Mouse (Mus musculus) liver, embryonic 14 days (tissue): Measurements from ENCODE around the gene Defa26. TPM values are rescaled to one million over a fixed set of nuclear protein-coding genes. Genes with fewer than 3 reads are reported as not detected.

Source experiments
- polyA plus RNA-seq: library from polyadenylated mRNA; depleted of rRNA; stranded (reverse); fragments of >200 nt; gene quantifications from 2 replicates; pipeline ENCODE4 v1.2.3, GENCODE M21; 2012; rRNA removed

Defa26 gene
- not detected in 2 replicates for polyA plus RNA-seq

DNA sequence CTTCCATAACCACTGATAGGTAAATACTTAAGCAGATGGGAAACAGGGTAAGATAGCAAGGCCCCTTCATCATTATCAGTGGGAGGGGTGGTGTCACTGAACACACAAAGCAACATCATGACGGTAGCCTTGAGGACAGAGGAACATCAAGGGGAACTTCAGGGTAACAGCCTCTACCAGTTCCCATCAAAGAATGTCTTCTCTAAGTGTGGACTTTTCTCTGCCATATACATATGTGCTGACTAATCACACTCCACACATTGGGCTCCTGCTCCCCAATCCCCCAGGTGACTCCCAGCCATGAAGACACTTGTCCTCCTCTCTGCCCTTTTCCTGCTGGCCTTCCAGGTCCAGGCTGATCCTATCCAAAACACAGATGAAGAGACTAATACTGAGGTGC is at the start of gene Defa26:
TSS of gene Defa26 (plus strand) at position 301 of the 400 bp plus-strand sequence.

DNA sequence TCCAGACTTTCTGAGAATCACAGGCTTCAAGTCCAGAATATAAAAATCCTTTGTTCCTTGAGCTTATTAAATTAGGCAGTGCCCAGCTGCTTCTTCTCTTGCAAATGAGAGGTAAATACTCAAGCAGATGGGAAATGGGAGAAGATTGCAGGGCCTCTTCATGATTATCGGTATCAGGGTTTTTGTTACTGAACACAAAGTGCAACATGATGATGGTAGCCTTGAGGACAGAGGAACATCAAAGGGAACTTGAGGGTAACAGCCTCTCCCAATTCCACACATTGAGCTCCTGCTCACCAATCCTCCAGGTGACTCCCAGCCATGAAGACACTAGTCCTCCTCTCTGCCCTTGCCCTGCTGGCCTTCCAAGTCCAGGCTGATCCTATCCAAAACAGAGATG is 35.3 kb upstream of the Defa26 start, which contains the start of gene Defa28:
TSS of gene Defa28 (plus strand) at position 301 of the 400 bp plus-strand sequence.

DNA sequence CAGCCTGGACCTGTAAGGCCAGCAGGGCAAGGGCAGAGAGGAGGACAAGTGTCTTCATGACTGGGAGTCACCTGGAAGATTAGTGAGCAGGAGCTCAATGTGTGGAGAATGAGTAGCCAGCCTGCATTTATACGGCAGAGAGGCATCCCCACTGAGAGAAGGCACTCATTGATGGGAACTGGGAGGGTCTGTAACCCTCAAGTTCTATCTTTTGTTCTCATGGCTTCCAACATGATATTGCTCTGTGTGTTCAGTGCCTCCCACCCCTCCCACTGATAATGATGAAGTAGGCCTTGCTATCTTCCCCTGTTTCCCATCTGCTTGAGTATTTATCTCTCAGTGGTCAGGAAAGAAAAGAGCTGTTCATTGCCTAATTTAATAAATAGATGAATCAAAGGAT is 23.6 kb upstream of the Defa26 start, which contains the start of gene Gm7861:
TSS of gene Gm7861 (minus strand) at position 101 of the 400 bp plus-strand sequence.

DNA sequence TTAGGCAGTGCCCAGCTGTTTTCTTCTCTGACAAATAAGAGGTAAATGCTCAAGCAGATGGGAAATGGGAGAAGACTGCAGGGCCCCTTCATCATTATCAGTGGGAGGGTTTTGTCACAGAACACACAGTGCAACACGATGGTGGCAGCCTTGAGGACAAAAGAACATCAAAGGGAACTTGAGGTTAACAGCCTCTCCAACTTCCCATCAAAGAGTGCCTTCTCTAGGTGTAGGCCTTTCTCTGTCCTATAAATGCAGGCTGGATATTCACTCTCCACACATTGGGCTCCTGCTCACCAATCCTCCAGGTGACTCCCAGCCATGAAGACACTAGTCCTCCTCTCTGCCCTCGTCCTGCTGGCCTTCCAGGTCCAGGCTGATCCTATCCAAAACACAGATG is 37.5 kb downstream of the Defa26 start, which contains the start of gene Defa17:
TSS of gene Defa17 (plus strand) at position 301 of the 400 bp plus-strand sequence.

DNA sequence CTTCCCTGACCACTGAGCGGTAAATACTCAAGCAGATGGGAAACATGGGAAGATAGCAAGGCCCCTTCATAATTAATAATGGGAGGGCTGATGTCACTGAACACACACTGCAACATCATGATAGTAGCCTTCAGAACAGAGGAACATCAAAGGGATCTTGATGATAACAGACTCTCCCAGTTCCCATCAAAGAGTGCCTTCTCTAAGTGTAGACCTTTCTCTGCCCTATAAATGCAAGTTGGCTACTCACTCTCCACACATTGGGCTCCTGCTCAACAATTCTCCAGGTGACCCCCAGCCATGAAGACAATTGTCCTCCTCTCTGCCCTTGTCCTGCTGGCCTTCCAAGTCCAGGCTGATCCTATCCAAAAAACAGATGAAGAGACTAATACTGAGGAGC is 47.5 kb downstream of the Defa26 start, which contains the start of gene Defa34:
TSS of gene Defa34 (plus strand) at position 301 of the 400 bp plus-strand sequence.

Other genes with a start within 250 kb of the Defa26 start
- not detected in 2 replicates for gene Defa2, start 239.7 kb upstream of the Defa26 start, polyA plus RNA-seq
- gene Defa33, start 226.4 kb upstream of the Defa26 start, polyA plus RNA-seq = not detected in 2 replicates
- not detected in 2 replicates for gene Defa36, start 190.8 kb upstream of the Defa26 start, polyA plus RNA-seq
- not detected in 2 replicates for gene Gm7849, start 161.6 kb upstream of the Defa26 start, polyA plus RNA-seq
- gene Defa20, start 108.9 kb upstream of the Defa26 start, polyA plus RNA-seq = not detected in 2 replicates
- gene Defa32, start 89.2 kb upstream of the Defa26 start, polyA plus RNA-seq = not detected in 2 replicates
- gene Defa37, start 52.8 kb upstream of the Defa26 start, polyA plus RNA-seq = not detected in 2 replicates
- gene Defa28, start 35.2 kb upstream of the Defa26 start, polyA plus RNA-seq = not detected in 2 replicates
- not detected in 2 replicates for gene Gm7861, start 23.7 kb upstream of the Defa26 start, polyA plus RNA-seq
- not detected in 2 replicates for gene Defa17, start 37.6 kb downstream of the Defa26 start, polyA plus RNA-seq
- gene Defa34, start 47.6 kb downstream of the Defa26 start, polyA plus RNA-seq = not detected in 2 replicates
- not detected in 2 replicates for gene AY761184, start 85.5 kb downstream of the Defa26 start, polyA plus RNA-seq
- not detected in 2 replicates for gene Defa24, start 116.3 kb downstream of the Defa26 start, polyA plus RNA-seq
- not detected in 2 replicates for gene Defb50, start 205.4 kb downstream of the Defa26 start, polyA plus RNA-seq
- gene Defb2, start 221.7 kb downstream of the Defa26 start, polyA plus RNA-seq = not detected in 2 replicates
- gene Defb10, start 240.7 kb downstream of the Defa26 start, polyA plus RNA-seq = not detected in 2 replicates